Mouse (Mus musculus): Measurements from ENCODE around the gene Bcl2l1. TPM values are rescaled to one million over a fixed set of nuclear protein-coding genes. Genes with fewer than 3 reads are reported as not detected.

The Bcl2l1 gene
- polyA plus RNA-seq, 1 experiment from 2014 or later, result 195 TPM

DNA sequence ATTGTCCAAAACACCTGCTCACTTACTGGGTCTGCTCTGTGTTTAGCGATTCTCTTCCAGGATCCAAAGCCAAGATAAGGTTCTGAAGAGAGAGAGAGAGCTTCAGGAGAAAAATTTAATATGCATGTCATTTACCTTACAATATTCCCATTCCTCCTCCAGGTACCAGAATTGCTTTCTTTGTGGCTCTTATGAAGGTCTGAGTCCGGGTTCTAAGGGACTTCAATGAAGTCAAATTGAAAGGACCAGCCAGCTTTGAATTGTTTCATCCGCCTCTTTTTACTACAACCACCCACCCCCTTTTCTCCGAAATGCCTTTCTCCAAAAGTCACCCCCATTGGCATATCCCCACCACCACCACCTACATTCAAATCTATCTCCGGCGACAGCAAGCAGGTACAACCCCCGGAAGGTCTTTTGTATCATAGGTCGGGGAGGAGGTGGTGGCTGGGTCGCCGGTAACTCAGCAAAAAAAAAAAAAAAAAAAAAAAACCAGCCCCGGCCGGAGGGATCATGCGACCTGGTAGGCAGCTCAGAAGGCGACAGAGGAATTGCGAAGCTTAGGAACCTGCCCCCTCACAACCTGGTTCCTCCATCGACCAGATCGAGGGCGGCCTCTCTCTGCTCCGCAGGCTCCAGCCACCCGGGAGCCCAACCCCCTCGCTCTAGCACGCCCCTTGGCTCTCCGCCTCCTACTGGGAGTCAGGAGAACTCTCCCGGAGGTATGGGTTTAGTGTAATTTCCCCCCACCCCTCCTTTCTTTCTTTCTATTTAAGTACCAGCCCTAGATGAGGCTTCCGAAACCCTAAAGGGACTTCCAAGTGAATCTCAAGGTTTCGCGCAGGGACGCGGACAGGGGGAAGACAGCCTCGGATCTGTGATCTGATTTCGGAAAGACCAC, 1.3 kb downstream of the Bcl2l1 start:
- no peaks in the 10 kb centered on the region for H3K36me3 ChIP-seq (replicated peaks)
- peak overlapping the region; percentile 87 for H3K9ac ChIP-seq
- ATAC-seq (replicated peaks), result peak; percentile 87
- H3K27me3 ChIP-seq (replicated peaks), result no peaks in the 10 kb centered on the region
- no peaks in the 10 kb centered on the region for H3K9me3 ChIP-seq
- H3K4me1 ChIP-seq, result peaks cover 47% of the 10 kb centered on the region
- H3K4me3 ChIP-seq, result peak overlapping the region; percentile 84
- peak overlapping the region; percentile 96 for H3K27ac ChIP-seq
- under 1% methylated on average over 30 of the region's 31 CpGs for WGBS
- H3K4me2 ChIP-seq, result peak overlapping the region; percentile 71

DNA sequence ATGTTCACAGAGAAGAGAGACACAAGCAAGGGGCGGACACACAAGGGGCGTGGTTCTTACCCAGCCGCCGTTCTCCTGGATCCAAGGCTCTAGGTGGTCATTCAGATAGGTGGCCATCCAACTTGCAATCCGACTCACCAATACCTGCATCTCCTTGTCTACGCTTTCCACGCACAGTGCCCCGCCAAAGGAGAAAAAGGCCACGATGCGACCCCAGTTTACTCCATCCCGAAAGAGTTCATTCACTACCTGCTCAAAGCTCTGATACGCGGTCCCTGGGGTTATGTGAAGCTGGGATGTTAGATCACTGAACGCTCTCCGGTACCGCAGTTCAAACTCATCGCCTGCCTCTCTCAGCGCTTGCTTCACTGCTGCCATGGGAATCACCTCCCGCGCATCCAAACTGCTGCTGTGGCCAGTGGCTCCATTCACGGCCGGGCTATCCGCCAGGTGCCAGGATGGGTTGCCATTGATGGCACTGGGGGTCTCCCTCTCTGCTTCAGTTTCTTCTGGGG, 2.1 kb downstream of the Bcl2l1 start:
- ATAC-seq (replicated peaks), result no peak
- Histone ChIP-seq H3K4me2 (peak overlapping the region; percentile 71), H3K4me1 (peaks cover 54% of the 10 kb centered on the region), H3K36me3 (replicated peaks) (no peaks in the 10 kb centered on the region), H3K4me3 (peak overlapping the region; percentile 84), H3K27ac (peak overlapping the region; percentile 96), H3K9me3 (no peaks in the 10 kb centered on the region), H3K27me3 (replicated peaks) (no peaks in the 10 kb centered on the region), H3K9ac (peak overlapping the region; percentile 87)
- 68% methylated on average over 23 of the region's 23 CpGs for WGBS

DNA sequence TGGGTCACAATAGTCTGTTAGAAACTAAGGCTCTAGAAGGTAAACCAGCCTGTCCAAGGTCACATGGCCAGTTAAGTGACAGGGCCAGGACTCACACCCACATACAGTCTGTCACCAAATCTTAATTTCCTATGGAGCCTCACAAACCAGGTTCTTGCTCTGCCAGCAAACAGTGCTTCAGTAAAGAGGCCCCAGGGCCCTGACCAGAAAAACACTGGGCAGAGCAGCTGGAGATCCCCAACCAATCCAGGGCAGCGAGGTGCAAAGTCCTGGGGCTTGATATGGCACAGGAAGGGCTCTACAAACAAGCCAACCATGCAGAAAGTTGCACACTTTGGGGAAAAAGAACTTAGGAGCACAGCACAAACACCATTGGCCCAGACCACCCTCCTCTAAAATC, 3.0 kb downstream of the Bcl2l1 start:
- Histone ChIP-seq H3K9me3 (no peaks in the 10 kb centered on the region), H3K36me3 (replicated peaks) (no peaks in the 10 kb centered on the region), H3K4me1 (peaks cover 61% of the 10 kb centered on the region), H3K27me3 (replicated peaks) (no peaks in the 10 kb centered on the region), H3K4me2 (peak overlapping the region; percentile 71), H3K27ac (no peak overlapping the region), H3K4me3 (peak overlapping the region; percentile 84), H3K9ac (peak overlapping the region; percentile 87)
- no peak for ATAC-seq (replicated peaks)
- WGBS, result 73% methylated on average over 1 of the region's 1 CpGs

DNA sequence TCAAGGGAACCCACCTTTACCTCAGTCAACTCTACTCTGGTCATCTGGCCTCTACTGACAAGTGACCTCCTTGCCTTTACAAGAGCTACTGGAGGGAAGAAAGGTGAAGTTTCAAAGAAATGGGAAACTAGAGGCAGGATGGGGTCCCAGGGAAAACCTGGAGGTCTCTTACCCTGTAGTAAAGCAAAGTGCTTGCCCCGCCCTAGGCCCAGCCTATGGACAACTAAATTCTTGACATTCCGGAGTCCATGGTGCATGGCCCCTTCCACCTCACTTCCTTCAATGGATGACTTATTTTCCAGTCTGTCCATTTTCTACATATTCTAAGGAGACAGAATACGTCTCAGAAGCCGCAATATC, 3.5 kb downstream of the Bcl2l1 start:
- 81% methylated on average over 4 of the region's 4 CpGs for WGBS
- H3K27me3 ChIP-seq (replicated peaks), result no peaks in the 10 kb centered on the region
- peak overlapping the region; percentile 87 for H3K9ac ChIP-seq
- no peaks in the 10 kb centered on the region for H3K36me3 ChIP-seq (replicated peaks)
- H3K9me3 ChIP-seq, result no peaks in the 10 kb centered on the region
- no peak overlapping the region for H3K27ac ChIP-seq
- H3K4me1 ChIP-seq, result peaks cover 61% of the 10 kb centered on the region
- ATAC-seq (replicated peaks), result no peak
- H3K4me2 ChIP-seq, result peak overlapping the region; percentile 71
- H3K4me3 ChIP-seq, result peak overlapping the region; percentile 84

DNA sequence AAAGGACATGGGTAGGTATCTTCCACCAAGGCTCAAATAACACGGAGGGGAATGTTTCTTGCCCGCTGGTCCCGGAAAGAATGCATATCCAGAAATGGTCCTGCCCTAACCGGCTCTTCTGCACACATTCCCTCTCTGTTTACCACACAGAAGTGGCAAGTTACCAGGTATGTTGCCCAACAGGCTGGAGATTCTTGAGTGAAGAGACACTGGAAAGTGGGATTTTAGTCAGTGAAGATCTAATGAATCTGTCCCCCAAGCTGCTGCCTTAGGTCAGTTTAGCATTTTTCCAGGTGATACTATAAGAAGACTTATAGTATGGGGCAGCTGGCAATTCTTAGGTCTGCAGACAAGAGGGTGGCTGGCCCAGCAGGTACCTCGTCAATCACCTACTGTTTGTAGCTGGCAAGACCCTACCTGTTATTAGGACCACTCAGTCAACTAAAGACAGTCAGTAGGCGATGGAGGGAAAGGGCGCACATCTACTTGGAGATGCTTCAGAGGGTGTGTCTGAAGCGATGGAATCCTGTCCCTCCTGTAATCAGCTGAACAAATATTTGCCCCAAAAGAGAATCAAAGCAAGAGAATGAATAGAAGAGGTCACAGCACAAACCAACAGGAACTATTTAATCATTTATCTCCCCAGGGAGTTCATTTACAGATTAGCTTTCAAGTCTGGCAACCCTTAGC, 4.1 kb downstream of the Bcl2l1 start:
- Histone ChIP-seq H3K9ac (0 out of 2 replicates have a peak overlapping the region, but pooled peaks have one; percentile 4), H3K4me1 (peaks cover 65% of the 10 kb centered on the region)
- WGBS, result 85% methylated on average over 8 of the region's 8 CpGs

DNA sequence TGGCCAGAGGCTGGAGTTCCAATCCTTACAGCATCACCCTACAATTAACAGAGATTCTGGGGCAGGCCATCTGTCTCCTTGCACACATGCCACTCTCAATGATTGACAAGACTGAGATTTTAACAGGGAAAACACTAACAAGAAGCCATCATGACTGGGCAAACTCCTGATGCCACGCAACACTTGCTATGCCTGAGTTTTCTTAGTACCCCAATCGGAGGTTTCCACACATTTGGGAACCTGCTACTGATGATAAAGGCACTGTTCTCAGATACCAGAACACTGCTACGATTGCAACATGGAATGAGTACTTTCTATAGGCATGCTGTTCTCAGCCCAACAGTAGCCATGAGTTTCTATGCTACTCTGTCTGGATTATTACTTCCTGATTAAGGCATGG, 5.0 kb downstream of the Bcl2l1 start:
- Histone ChIP-seq H3K27me3 (replicated peaks) (no peaks in the 10 kb centered on the region), H3K4me3 (no peak overlapping the region), H3K36me3 (replicated peaks) (no peaks in the 10 kb centered on the region), H3K9me3 (no peaks in the 10 kb centered on the region), H3K4me2 (peak overlapping the region; percentile 71), H3K4me1 (peaks cover 70% of the 10 kb centered on the region), H3K27ac (no peak overlapping the region), H3K9ac (no peak overlapping the region)
- WGBS, result 85% methylated on average over 3 of the region's 3 CpGs
- no peak for ATAC-seq (replicated peaks)

More for the DNA sequence above, 4.1 kb downstream of the Bcl2l1 start:
- Histone ChIP-seq H3K27ac (no peak overlapping the region), H3K36me3 (replicated peaks) (no peaks in the 10 kb centered on the region), H3K4me2 (peak overlapping the region; percentile 71), H3K4me3 (peak overlapping the region; percentile 84), H3K27me3 (replicated peaks) (no peaks in the 10 kb centered on the region), H3K9me3 (no peaks in the 10 kb centered on the region)
- ATAC-seq (replicated peaks), result no peak

DNA sequence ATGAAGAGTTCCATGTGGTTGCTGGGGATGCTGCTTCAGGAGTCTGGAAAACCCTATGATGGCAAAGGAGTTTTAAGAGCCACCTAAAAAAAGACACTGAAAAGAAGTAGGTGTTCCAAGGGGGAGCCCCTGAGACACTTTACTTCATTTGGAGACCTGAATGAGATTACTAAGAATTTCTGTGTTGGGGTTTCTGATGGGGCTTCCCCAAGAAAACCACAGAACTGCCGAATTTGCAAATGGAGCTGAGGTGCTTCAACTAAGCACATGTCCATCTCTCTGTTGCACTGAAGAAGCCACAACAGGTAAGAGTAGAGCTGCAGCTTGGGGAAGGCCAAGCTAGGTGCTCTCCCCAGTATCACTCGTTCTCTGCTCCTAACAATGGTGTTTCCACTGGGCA, 5.8 kb downstream of the Bcl2l1 start:
- Histone ChIP-seq H3K4me2 (peak overlapping the region; percentile 20; the same call in 1 of the 2 replicates), H3K36me3 (replicated peaks) (no peaks in the 10 kb centered on the region), H3K9ac (no peak overlapping the region), H3K4me1 (peaks cover 77% of the 10 kb centered on the region), H3K4me3 (no peak overlapping the region), H3K27me3 (replicated peaks) (no peaks in the 10 kb centered on the region), H3K9me3 (no peaks in the 10 kb centered on the region), H3K27ac (no peak overlapping the region)
- WGBS, result 97% methylated on average over 2 of the region's 2 CpGs
- no peak for ATAC-seq (replicated peaks)

DNA sequence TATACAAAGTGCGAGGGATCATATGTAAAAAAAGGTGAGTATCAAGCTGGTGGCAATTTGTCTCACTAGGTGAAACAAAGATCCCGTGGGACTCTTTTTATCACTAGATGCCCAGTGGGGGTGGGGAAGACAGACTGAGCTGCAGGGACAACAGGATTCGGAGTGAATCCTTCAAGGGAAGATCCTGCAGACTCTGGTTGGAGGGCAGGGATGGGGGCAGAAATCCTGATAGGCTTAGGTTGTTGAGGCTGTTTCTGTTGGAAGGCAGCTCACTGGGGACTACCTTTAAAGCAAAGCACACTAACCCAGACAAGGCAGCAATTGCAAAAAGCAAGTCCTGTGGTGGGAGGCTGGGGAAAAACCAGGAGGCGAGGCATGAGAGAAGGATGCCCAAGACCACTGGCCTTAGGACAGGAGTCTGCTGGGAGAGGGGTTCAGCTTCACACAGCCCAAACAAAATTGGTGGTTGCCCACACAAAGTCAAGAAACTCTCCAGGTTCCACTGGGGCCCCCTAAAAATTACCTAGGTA, 6.3 kb downstream of the Bcl2l1 start:
- no peak for ATAC-seq (replicated peaks)
- 78% methylated on average over 4 of the region's 4 CpGs for WGBS
- Histone ChIP-seq H3K27me3 (replicated peaks) (no peaks in the 10 kb centered on the region), H3K4me2 (peak overlapping the region; percentile 20; the same call in 1 of the 2 replicates), H3K27ac (no peak overlapping the region), H3K4me1 (peaks cover 82% of the 10 kb centered on the region), H3K4me3 (no peak overlapping the region), H3K9me3 (no peaks in the 10 kb centered on the region), H3K36me3 (replicated peaks) (peaks cover 2% of the 10 kb centered on the region; the same call in 1 of the 2 replicates), H3K9ac (no peak overlapping the region)

DNA sequence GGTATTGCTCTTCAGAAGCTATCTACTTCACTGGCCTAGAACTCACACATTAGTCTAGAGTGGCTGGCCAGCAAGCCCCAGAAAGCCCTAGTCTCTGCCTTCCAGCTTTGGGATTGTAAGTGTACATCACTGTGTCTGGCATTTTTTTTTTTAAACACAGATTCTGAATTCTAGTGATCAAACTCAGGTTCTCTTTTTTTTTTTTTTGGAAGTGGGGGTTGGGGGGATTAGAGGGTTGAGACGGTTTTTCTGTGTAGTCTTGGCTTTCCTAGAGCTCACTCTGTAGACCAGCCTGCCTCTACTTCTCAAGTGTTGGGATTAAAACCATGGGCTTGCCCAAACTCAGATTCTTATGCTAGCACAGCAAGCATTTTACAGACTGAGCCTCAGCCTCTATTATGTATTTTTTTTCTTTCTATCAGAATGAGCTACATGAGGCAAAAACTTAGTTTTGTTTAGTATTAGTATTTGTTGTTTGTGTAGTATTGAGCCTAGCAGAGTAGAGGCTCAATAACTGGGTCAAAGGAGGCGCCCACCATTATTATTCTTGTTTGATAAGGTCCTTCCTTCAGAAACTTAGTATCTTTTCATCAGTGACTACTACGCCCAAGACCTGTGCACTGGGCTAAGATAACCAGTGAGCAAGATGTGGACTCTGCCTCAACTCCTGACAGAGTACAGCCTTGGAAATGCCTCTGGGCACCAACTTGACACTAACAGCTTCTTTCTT, 6.9 kb downstream of the Bcl2l1 start:
- WGBS, result 88% methylated on average over 3 of the region's 3 CpGs
- no peaks in the 10 kb centered on the region for H3K9me3 ChIP-seq
- no peak overlapping the region for H3K27ac ChIP-seq
- H3K9ac ChIP-seq, result no peak overlapping the region
- H3K4me2 ChIP-seq, result peak overlapping the region; percentile 20; the same call in 1 of the 2 replicates
- peaks cover 87% of the 10 kb centered on the region for H3K4me1 ChIP-seq
- H3K27me3 ChIP-seq (replicated peaks), result no peaks in the 10 kb centered on the region
- H3K4me3 ChIP-seq, result no peak overlapping the region
- ATAC-seq (replicated peaks), result no peak
- peaks cover 4% of the 10 kb centered on the region; the same call in 1 of the 2 replicates for H3K36me3 ChIP-seq (replicated peaks)

DNA sequence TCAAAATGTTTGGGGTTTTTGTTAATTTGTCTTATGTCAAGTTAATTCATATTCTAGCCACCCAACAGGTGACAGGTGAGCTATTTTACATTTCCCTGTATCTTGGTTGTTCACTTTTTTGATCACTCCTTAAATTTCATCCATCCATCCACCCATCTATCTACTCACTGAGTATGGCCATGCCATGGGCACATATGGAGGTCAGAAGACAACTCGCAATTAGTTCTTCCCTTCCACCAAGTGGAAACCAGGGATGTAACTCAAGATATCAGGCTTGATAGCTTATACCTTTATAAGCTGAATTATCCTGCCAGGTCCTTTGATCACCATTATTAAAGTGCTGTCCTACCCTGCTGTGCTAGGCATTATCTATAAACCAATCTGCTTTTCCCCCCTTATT, 7.8 kb downstream of the Bcl2l1 start:
- no peak overlapping the region for H3K4me2 ChIP-seq
- ATAC-seq (replicated peaks), result no peak
- WGBS, result 96% methylated on average over 1 of the region's 1 CpGs

DNA sequence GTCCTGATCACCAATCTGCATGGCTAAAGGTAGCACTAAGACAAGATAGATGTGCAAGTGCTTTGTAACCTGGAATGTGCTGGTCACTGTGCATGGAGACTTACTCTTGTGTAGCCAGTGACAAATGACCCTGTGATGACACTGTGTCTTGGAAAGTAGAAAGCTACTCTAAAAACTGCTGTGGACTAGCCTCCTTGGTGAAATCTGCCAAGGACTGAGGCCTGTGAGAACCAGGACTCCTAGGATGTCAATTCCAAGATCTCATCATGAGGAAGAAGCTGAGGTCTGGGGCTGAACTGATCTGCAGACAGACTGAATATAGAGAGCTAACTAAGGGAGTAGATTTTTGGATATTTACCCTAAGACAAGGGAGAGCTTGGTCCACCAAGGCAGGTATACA, 10.0 kb downstream of the Bcl2l1 start:
- Histone ChIP-seq H3K27me3 (replicated peaks) (no peaks in the 10 kb centered on the region), H3K27ac (no peak overlapping the region), H3K9me3 (no peaks in the 10 kb centered on the region), H3K9ac (no peak overlapping the region), H3K36me3 (replicated peaks) (peaks cover 10% of the 10 kb centered on the region; the same call in 1 of the 2 replicates), H3K4me3 (no peak overlapping the region), H3K4me2 (no peak overlapping the region), H3K4me1 (peaks cover 77% of the 10 kb centered on the region)
- no peak for ATAC-seq (replicated peaks)

More for the DNA sequence above, 7.8 kb downstream of the Bcl2l1 start:
- H3K36me3 ChIP-seq (replicated peaks), result peaks cover 10% of the 10 kb centered on the region; the same call in 1 of the 2 replicates
- peaks cover 80% of the 10 kb centered on the region for H3K4me1 ChIP-seq
- no peaks in the 10 kb centered on the region for H3K27me3 ChIP-seq (replicated peaks)
- no peak overlapping the region for H3K4me3 ChIP-seq
- H3K27ac ChIP-seq, result no peak overlapping the region
- no peak overlapping the region for H3K9ac ChIP-seq
- H3K9me3 ChIP-seq, result no peaks in the 10 kb centered on the region
